Mouse (Mus musculus) frontal cortex, adult 2 months (tissue): ENCODE results near the gene Stk11. TPM values are rescaled to one million over a fixed set of nuclear protein-coding genes. Genes with fewer than 3 reads are reported as not detected.

Experiments
- polyA plus RNA-seq: library from polyadenylated mRNA; depleted of rRNA; stranded (reverse); fragments of >200 nt; gene quantifications from 2 replicates; pipeline ENCODE4 v1.2.3, GENCODE M21; 2012; rRNA removed

Stk11 gene
- polyA plus RNA-seq, 1 experiment = 93.8 TPM

Other genes starting within 250 kb of the Stk11 start
- gene Prtn3, start 241.3 kb upstream of the Stk11 start, polyA plus RNA-seq = 5.8 and 6.7 TPM in 2 replicates
- 124 and 134 TPM in 2 replicates for gene Plppr3, start 241.2 kb upstream of the Stk11 start, polyA plus RNA-seq
- gene Elane, start 229.6 kb upstream of the Stk11 start, polyA plus RNA-seq = 0.27 TPM in 1 of 2 replicates, not detected in the other
- gene Cfd, start 224.9 kb upstream of the Stk11 start, polyA plus RNA-seq = 1.1 and 3.5 TPM in 2 replicates
- 75.9 and 80.7 TPM in 2 replicates for gene Med16, start 206.9 kb upstream of the Stk11 start, polyA plus RNA-seq
- gene Gm26602, start 204.9 kb upstream of the Stk11 start, polyA plus RNA-seq = not detected in 2 replicates
- gene Kiss1r, start 198.8 kb upstream of the Stk11 start, polyA plus RNA-seq = 10.7 and 11.8 TPM in 2 replicates
- gene R3hdm4, start 194.6 kb upstream of the Stk11 start, polyA plus RNA-seq = 380 and 385 TPM in 2 replicates
- gene Arid3a, start 188.8 kb upstream of the Stk11 start, polyA plus RNA-seq = 3.6 and 4.1 TPM in 2 replicates
- 63.2 and 65.9 TPM in 2 replicates for gene Wdr18, start 155.7 kb upstream of the Stk11 start, polyA plus RNA-seq
- 0.17 and 0.38 TPM in 2 replicates for gene Grin3b, start 145.1 kb upstream of the Stk11 start, polyA plus RNA-seq
- 181 and 193 TPM in 2 replicates for gene Tmem259, start 131.5 kb upstream of the Stk11 start, polyA plus RNA-seq
- gene Cnn2, start 127.2 kb upstream of the Stk11 start, polyA plus RNA-seq = 9.8 and 10.4 TPM in 2 replicates
- gene Abca7, start 119.3 kb upstream of the Stk11 start, polyA plus RNA-seq = 12.4 and 13.0 TPM in 2 replicates
- 5.3 and 7.1 TPM in 2 replicates for gene Arhgap45, start 99.2 kb upstream of the Stk11 start, polyA plus RNA-seq
- gene Polr2e, start 76.0 kb upstream of the Stk11 start, polyA plus RNA-seq = 200 and 205 TPM in 2 replicates
- gene Gpx4, start 68.6 kb upstream of the Stk11 start, polyA plus RNA-seq = 867 and 914 TPM in 2 replicates
- 26.6 TPM in 2 replicates for gene Sbno2, start 10.2 kb upstream of the Stk11 start, polyA plus RNA-seq
- 606 and 673 TPM in 2 replicates for gene Atp5d, start 22.8 kb downstream of the Stk11 start, polyA plus RNA-seq
- gene Cbarp, start 25.0 kb downstream of the Stk11 start, polyA plus RNA-seq = 252 and 288 TPM in 2 replicates
- 36.5 and 43.7 TPM in 2 replicates for gene Midn, start 32.5 kb downstream of the Stk11 start, polyA plus RNA-seq
- gene Cirbp, start 50.2 kb downstream of the Stk11 start, polyA plus RNA-seq = 212 and 226 TPM in 2 replicates
- 14.3 and 15.8 TPM in 2 replicates for gene 1600002K03Rik, start 57.1 kb downstream of the Stk11 start, polyA plus RNA-seq
- gene Efna2, start 63.7 kb downstream of the Stk11 start, polyA plus RNA-seq = 8.2 and 10.2 TPM in 2 replicates
- gene Mum1, start 110.6 kb downstream of the Stk11 start, polyA plus RNA-seq = 32.4 and 37.9 TPM in 2 replicates
- 380 and 448 TPM in 2 replicates for gene Ndufs7, start 133.3 kb downstream of the Stk11 start, polyA plus RNA-seq
- gene Gamt, start 145.2 kb downstream of the Stk11 start, polyA plus RNA-seq = 29.1 and 31.9 TPM in 2 replicates
- gene Dazap1, start 145.7 kb downstream of the Stk11 start, polyA plus RNA-seq = 76.6 and 86.3 TPM in 2 replicates
- gene Rps15, start 176.7 kb downstream of the Stk11 start, polyA plus RNA-seq = 2,217 and 2,507 TPM in 2 replicates
- gene Apc2, start 180.2 kb downstream of the Stk11 start, polyA plus RNA-seq = 46.2 and 52.2 TPM in 2 replicates
- gene 2310011J03Rik, start 204.7 kb downstream of the Stk11 start, polyA plus RNA-seq = 41.6 and 44.3 TPM in 2 replicates
- 9.4 TPM in 2 replicates for gene Pcsk4, start 213.7 kb downstream of the Stk11 start, polyA plus RNA-seq
- 4.9 and 6.0 TPM in 2 replicates for gene Reep6, start 214.2 kb downstream of the Stk11 start, polyA plus RNA-seq
- gene Adamtsl5, start 232.6 kb downstream of the Stk11 start, polyA plus RNA-seq = 5.6 and 7.3 TPM in 2 replicates
- 24.9 and 33.3 TPM in 2 replicates for gene Plk5, start 240.7 kb downstream of the Stk11 start, polyA plus RNA-seq